Mouse (Mus musculus) olfactory bulb, adult 2 months (tissue): ENCODE measurements around the gene Epha8. TPM values are rescaled to one million over a fixed set of nuclear protein-coding genes. Genes with fewer than 3 reads are reported as not detected.

ENCODE experiments used
- H3K27ac ChIP-seq: fragments of 200-500 bp; 2 replicates; pipeline ENCODE4 v1.5.1; 2012; ENCODE audit warnings: low read depth, low read length; ENCODE audit not compliant: insufficient read depth
- H3K4me1 ChIP-seq: fragments of 200-500 bp; 2 replicates; pipeline ENCODE4 v1.6.1; 2012; ENCODE audit warnings: low read length; ENCODE audit not compliant: control insufficient read depth, insufficient read depth
- H3K4me3 ChIP-seq: fragments of 200-500 bp; 2 replicates; pipeline ENCODE4 v1.5.1; 2012; ENCODE audit warnings: mild to moderate bottlenecking, low read depth, low read length, moderate library complexity; ENCODE audit not compliant: insufficient read depth
- CTCF ChIP-seq: fragments of 200-500 bp; IDR thresholded peaks from 2 replicates; pipeline ENCODE4 v1.5.1; 2012; ENCODE audit warnings: low read depth, mild to moderate bottlenecking, low read length, moderate library complexity; ENCODE audit not compliant: insufficient read depth
- POLR2A ChIP-seq: fragments of 200-500 bp; IDR thresholded peaks from 2 replicates; pipeline ENCODE4 v1.6.1; 2012; ENCODE audit warnings: mild to moderate bottlenecking, low read depth, low read length, moderate library complexity; ENCODE audit not compliant: insufficient read depth
- WGBS: fragments of 180-500 bp; shearing (Covaris S2); methylation state at CpG from one replicate; pipeline ENCODE4 v1.1.7; 2018; 5-methylcytosine and 5-hydroxymethylcytosine counted together
- polyA plus RNA-seq: library from polyadenylated mRNA; stranded (reverse); fragments of >200 nt; gene quantifications from 2 replicates; pipeline ENCODE4 v1.2.4, GENCODE M21; 2012; ENCODE audit warnings: low replicate concordance; ENCODE audit not compliant: missing spikeins, insufficient read depth, insufficient read length

Epha8 gene
- not detected in 2 replicates for polyA plus RNA-seq

- TF ChIP-seq CTCF (no peak), POLR2A (no peak)
- H3K27ac ChIP-seq = no peak within 1 kb of the TSS
- WGBS = 13% methylated on average over 75 of the region's 75 CpGs
Measured at GRCm38 (mm10) chr4:136956751-136957446, at the start of gene Epha8. Epha8 (minus strand) TSS chr4:136956816.

GRCm38 (mm10) chr4:137001825-137002224 lies 45.2 kb upstream of the Epha8 start:
- no peak overlapping the region for H3K27ac ChIP-seq
- 74% methylated on average over 3 of the region's 3 CpGs for WGBS
- no peaks in the 10 kb centered on the region for H3K4me1 ChIP-seq
- TF ChIP-seq POLR2A = no peak
- TF ChIP-seq CTCF = no peak
- H3K4me3 ChIP-seq = no peak overlapping the region

More at GRCm38 (mm10) chr4:136956751-136957446, at the start of gene Epha8:
- peaks cover 27% of the 10 kb centered on the region for H3K4me1 ChIP-seq
- H3K4me3 ChIP-seq = peak within 1 kb of the TSS; percentile 54

- Histone ChIP-seq H3K4me1 (no peaks in the 10 kb centered on the region), H3K4me3 (no peak overlapping the region), H3K27ac (no peak overlapping the region)
- WGBS = 88% methylated on average over 7 of the region's 7 CpGs
- TF ChIP-seq CTCF (no peak), POLR2A (no peak)
Measured at GRCm38 (mm10) chr4:137001020-137001419, 44.4 kb upstream of the Epha8 start.

- TF ChIP-seq CTCF = no peak
- TF ChIP-seq POLR2A = no peak
- 0 out of 2 replicates have a peak, but pooled peaks cover 5% of the 10 kb centered on the region for H3K4me1 ChIP-seq
- no peak overlapping the region for H3K27ac ChIP-seq
- H3K4me3 ChIP-seq = no peak overlapping the region
- 83% methylated on average over 7 of the region's 7 CpGs for WGBS
Measured at GRCm38 (mm10) chr4:136998371-136998770, 41.8 kb upstream of the Epha8 start.

- H3K4me1 ChIP-seq = 0 out of 2 replicates have a peak, but pooled peaks cover 5% of the 10 kb centered on the region
- no peak overlapping the region for H3K27ac ChIP-seq
- no peak overlapping the region for H3K4me3 ChIP-seq
- TF ChIP-seq CTCF (no peak), POLR2A (no peak)
- 88% methylated on average over 12 of the region's 12 CpGs for WGBS
Measured at GRCm38 (mm10) chr4:136997723-136998345, 41.2 kb upstream of the Epha8 start.

GRCm38 (mm10) chr4:136996933-136997332 lies 40.3 kb upstream of the Epha8 start:
- TF ChIP-seq POLR2A (no peak), CTCF (no peak)
- Histone ChIP-seq H3K4me1 (0 out of 2 replicates have a peak, but pooled peaks cover 5% of the 10 kb centered on the region), H3K4me3 (no peak overlapping the region), H3K27ac (no peak overlapping the region)
- WGBS = 78% methylated on average over 7 of the region's 7 CpGs

- TF ChIP-seq CTCF = no peak
- no peak for TF ChIP-seq POLR2A
- H3K27ac ChIP-seq = no peak overlapping the region
- 73% methylated on average over 14 of the region's 14 CpGs for WGBS
Measured at GRCm38 (mm10) chr4:136995361-136995760, 38.7 kb upstream of the Epha8 start.

GRCm38 (mm10) chr4:136981993-136982695 lies 25.5 kb upstream of the Epha8 start:
- peaks cover 16% of the 10 kb centered on the region for H3K4me1 ChIP-seq
- H3K27ac ChIP-seq = no peak overlapping the region
- WGBS = 86% methylated on average over 9 of the region's 9 CpGs
- TF ChIP-seq POLR2A = no peak
- TF ChIP-seq CTCF = no peak
- H3K4me3 ChIP-seq = no peak overlapping the region

More at GRCm38 (mm10) chr4:136995361-136995760, 38.7 kb upstream of the Epha8 start:
- H3K4me3 ChIP-seq = no peak overlapping the region
- H3K4me1 ChIP-seq = 0 out of 2 replicates have a peak, but pooled peaks cover 5% of the 10 kb centered on the region

- WGBS = 25% methylated on average over 12 of the region's 12 CpGs
- Histone ChIP-seq H3K4me1 (peaks cover 16% of the 10 kb centered on the region), H3K27ac (no peak overlapping the region), H3K4me3 (no peak overlapping the region)
- TF ChIP-seq CTCF (peak; percentile 63; the same call in 1 of the 2 replicates), POLR2A (no peak)
Measured at GRCm38 (mm10) chr4:136981347-136981746, 24.7 kb upstream of the Epha8 start.
